Mouse (Mus musculus) Patski (cell line): ENCODE measurements around the gene Timm13. TPM values are rescaled to one million over a fixed set of nuclear protein-coding genes. Genes with fewer than 3 reads are reported as not detected.

ENCODE experiments used
- ATAC-seq: fragments of 100-300 bp; one replicate; pipeline ENCODE4 v1.8.0; 2021
- CTCF ChIA-PET: fragments of 350-600 bp; sonication (Branson Sonifier 250); formaldehyde crosslinking; loops from one replicate; lab custom pipeline; 2022; ENCODE audit warnings: inconsistent platforms; lab: Charles Lee
- POLR2A ChIA-PET: fragments of 350-600 bp; sonication (Branson Sonifier 250); formaldehyde crosslinking; loops from one replicate; lab custom pipeline; 2022; ENCODE audit warnings: antibody characterized with exemption, inconsistent platforms; lab: Charles Lee
- DNase-seq: peaks from one replicate; pipeline ENCODE4 v3.0.0-alpha.2; 2011; ENCODE audit warnings: low read depth, low spot score
- H3K27me3 ChIP-seq: fragments of 371-371 bp; one replicate; pipeline ENCODE4 v1.5.1; 2021
- CTCF ChIP-seq: fragments of 100-300 bp; IDR thresholded peaks from one replicate; pipeline ENCODE4 v1.5.1; 2021
- in situ Hi-C: fragments of 300-500 bp; cut with MboI; formaldehyde crosslinking; loops from 3 replicates; pipeline ENCODE4 v1.11.1; 2018; ENCODE audit warnings: low pct_unique_long_range_greater_than_20kb, mixed read lengths
- polyA plus RNA-seq: library from polyadenylated mRNA; unstranded; gene quantifications from one replicate; pipeline ENCODE4 v1.2.3, GENCODE M21; 2021

The Timm13 gene
- polyA plus RNA-seq, 1 experiment from 2014 or later, result 253 TPM

DNA sequence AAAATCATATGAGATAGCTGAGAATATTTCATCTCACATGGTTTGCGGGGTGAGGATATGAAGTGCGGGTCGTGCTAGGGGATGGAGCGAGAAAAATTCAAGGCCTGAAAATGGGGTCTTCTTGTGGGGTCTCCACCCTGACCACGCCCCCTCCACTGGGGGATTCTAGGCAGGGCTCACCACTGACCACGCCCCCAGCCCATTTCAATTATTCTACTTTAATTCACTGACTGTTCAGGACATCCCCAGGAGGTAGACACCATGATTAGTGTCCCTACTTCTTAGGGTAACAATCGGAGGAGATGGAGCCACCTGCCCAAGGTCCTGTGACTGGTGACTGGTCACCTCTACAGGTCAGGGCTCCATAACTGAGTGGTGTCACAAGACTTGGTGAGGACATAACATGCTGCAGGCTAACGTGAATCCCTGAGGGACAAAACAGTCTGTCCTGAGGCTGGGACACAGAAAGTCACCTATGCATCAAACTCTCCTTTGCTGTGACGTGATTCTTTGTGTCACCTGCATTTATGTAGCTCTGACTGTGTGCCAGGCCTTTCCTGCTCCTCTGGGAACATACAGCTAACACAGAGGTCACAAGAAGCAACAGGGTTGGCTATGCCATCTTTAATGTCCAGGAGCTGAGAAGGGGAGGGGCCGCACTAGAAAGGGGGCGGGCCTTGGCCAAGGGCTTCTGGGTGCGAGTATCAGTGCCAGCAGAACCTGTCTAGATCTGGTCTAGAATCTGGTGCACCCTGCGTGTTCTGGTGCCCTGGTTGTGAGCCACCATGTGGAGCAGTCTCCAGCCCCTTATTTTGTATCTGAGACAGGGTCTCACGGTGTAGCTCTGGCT lies 33.6 kb upstream of the Timm13 start:
- H3K27me3 ChIP-seq, result no peaks in the 10 kb centered on the region
- no peak for ATAC-seq
- no peak for TF ChIP-seq CTCF
- in situ Hi-C loops, result no loop called here
- ChIA-PET CTCF (interaction anchor here (0.8 to 1.8 kb wide), 8 partner anchors 9 to 57 kb away, joined by 3 to 7 read pairs (median 4); no protein-coding TSS in a partner anchor), POLR2A (interaction anchor here (1.3 to 7.8 kb wide), 3 partner anchors 10 to 26 kb away, joined by 4 to 55 read pairs (median 4); no protein-coding TSS in a partner anchor)
- no peak for DNase-seq

DNA sequence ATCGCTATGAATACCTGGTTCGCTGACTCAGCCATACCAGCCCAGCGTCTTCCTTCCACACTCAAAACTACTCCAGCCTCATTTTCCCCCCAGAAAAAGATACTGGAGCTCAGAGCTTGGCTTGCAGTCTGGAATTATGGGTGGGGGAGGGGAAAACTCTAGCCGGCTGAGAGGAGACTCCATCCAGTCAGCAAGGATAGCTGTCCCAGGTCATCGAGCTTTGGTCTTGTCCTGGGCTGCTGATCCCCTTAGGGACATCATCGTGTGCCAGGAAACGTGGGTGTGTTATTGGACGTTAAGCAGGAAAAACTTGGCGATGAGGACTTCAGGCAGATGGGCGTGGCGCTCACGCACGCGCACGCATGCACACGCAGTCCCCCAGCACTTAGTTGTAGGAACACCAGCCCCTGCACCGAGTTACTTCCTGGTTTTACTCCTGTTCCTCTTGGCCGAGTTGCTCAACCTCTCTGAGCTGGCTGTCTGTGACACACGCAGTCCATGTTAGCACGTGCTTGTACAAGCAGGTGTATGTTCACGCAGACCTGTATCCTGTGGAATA lies 32.7 kb upstream of the Timm13 start:
- in situ Hi-C loops, result no loop called here
- no peak for TF ChIP-seq CTCF
- ATAC-seq (no peak), DNase-seq (no peak)
- ChIA-PET CTCF (interaction anchor here (1.6 to 1.8 kb wide), 3 partner anchors 10 to 28 kb away, joined by 5 to 7 read pairs (median 7); no protein-coding TSS in a partner anchor), POLR2A (interaction anchor here (1.3 to 7.8 kb wide), 3 partner anchors 10 to 27 kb away, joined by 3 to 55 read pairs (median 4); no protein-coding TSS in a partner anchor)
- H3K27me3 ChIP-seq, result no peaks in the 10 kb centered on the region

DNA sequence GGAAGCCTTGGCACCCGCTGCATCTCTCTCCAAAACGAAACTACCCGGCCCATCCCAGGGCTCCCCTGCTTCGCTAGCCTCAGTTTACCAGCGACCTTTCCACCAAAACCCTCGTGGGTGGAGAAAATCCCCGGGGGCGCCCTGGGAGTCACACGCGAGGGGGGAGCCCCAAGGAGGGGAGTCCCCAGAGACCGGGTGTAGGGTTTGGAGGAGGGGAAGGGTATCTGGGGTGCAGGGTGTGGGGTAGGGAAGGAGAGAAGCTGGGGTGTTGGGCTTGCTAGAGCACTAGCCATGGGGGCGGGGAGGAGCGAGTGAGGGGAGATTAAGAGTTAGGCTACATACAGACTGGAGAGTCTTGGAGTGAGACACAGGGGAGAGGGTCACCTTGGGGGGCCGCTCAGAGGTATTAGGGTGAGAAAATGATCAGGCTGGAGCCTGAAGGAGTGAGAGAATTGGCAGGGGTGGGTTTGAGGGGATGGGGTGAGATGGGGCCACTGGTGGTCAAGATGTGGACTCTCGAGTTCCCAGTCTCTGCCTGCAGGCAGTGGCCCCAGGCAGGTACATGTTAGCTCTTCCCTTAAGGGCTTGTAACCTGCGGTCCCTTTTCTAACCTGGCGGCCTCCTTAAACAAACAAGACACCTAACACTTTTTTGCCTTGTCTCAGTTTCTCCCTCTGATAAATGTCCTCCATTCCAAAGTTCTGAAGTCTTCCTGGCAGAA lies 32.1 kb upstream of the Timm13 start:
- H3K27me3 ChIP-seq, result no peaks in the 10 kb centered on the region
- ATAC-seq (no peak), DNase-seq (no peak)
- ChIA-PET POLR2A (interaction anchor here (1.0 to 7.8 kb wide), 6 partner anchors 8 to 137 kb away, joined by 3 to 55 read pairs (median 4); partner anchors contain the start of gene Thop1), CTCF (interaction anchor here (1.0 to 8.6 kb wide), 4 partner anchors 23 to 60 kb away, joined by 4 to 130 read pairs (median 7); no protein-coding TSS in a partner anchor)
- in situ Hi-C loops, result no loop called here
- no peak for TF ChIP-seq CTCF

DNA sequence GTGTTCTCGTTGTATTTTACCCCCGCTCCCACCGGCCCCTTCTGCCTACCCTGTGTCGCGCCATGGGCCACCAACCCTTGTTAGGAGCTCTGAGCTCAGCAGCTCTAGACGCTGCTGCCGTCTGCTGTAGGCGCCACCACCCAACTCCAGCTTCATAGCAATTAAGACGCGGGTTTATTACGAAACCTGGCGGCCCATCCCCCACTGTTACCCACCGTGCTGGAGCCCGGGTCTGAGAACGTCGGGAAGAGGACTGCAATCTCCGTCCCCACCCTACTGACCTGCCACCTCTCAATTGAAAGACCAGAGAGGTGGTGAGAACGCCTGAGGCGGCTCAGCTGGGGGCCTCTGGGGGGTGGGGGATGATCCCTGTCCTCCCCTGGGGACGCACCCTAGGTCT lies 31.4 kb upstream of the Timm13 start:
- ATAC-seq (no peak), DNase-seq (no peak)
- no peaks in the 10 kb centered on the region for H3K27me3 ChIP-seq
- ChIA-PET POLR2A (interaction anchor here (1.0 to 7.8 kb wide), 5 partner anchors 8 to 138 kb away, joined by 3 to 55 read pairs (median 3); partner anchors contain the start of gene Thop1), CTCF (interaction anchor here (1.0 to 8.6 kb wide), 3 partner anchors 23 to 61 kb away, joined by 3 to 130 read pairs (median 4); no protein-coding TSS in a partner anchor)
- in situ Hi-C loops, result no loop called here
- no peak for TF ChIP-seq CTCF

DNA sequence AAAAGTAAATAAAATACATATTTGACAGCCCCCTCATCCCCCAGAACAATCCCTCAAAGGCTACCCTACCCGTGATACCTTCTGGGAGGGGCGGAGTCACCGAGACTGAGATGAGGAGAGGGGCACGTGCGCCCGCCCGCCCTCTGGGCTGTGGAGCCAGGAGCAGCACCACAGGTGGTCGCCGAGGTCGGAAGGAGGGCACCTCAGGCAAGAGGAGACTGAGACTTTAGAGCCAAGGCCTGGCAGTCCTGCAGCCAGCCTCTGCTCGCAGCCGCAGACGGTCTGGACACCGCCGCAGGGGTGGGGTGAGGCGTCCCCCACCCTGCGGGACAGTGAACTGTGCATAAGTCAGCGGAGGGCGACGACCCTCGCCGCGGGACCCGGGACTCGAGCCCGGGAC lies 30.9 kb upstream of the Timm13 start:
- TF ChIP-seq CTCF, result no peak
- ATAC-seq (no peak), DNase-seq (no peak)
- ChIA-PET CTCF (interaction anchor here (1.0 to 8.6 kb wide), 4 partner anchors 9 to 61 kb away, joined by 3 to 130 read pairs (median 9); no protein-coding TSS in a partner anchor), POLR2A (interaction anchor here (1.0 to 7.8 kb wide), 4 partner anchors 9 to 138 kb away, joined by 3 to 55 read pairs (median 4); partner anchors contain the start of gene Thop1)
- in situ Hi-C loops, result no loop called here
- H3K27me3 ChIP-seq, result no peaks in the 10 kb centered on the region

DNA sequence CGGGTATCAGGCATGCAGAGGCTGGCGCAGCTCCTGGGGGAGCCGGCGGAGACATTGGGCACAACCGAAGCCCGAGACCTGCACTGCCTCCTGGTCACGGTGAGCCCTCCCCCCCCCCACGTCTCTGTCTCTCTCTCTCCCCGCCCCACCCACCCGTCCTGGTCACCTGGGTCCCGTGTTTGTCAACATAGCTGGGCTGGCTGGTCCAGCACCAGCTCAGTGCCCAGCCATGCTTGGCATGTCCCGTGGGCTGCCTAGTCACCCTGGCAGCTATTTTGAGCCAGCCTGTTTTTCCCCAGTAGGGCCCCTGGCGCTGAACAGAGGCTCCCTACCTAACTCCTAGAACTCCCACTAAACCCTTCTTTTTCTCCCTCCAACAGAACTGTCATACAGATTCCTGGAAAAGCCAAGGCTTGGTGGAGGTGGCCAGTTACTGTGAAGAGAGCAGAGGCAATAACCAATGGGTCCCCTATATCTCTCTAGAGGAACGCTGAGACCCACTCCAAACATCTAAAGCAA lies 30.4 kb upstream of the Timm13 start:
- DNase-seq (no peak), ATAC-seq (no peak)
- no peaks in the 10 kb centered on the region for H3K27me3 ChIP-seq
- TF ChIP-seq CTCF, result no peak
- ChIA-PET CTCF (interaction anchor here (1.2 to 8.6 kb wide), 4 partner anchors 9 to 62 kb away, joined by 3 to 130 read pairs (median 8); no protein-coding TSS in a partner anchor), POLR2A (interaction anchor here (1.5 to 7.8 kb wide), 4 partner anchors 19 to 63 kb away, joined by 6 to 55 read pairs (median 22); no protein-coding TSS in a partner anchor)
- in situ Hi-C loops, result no loop called here

DNA sequence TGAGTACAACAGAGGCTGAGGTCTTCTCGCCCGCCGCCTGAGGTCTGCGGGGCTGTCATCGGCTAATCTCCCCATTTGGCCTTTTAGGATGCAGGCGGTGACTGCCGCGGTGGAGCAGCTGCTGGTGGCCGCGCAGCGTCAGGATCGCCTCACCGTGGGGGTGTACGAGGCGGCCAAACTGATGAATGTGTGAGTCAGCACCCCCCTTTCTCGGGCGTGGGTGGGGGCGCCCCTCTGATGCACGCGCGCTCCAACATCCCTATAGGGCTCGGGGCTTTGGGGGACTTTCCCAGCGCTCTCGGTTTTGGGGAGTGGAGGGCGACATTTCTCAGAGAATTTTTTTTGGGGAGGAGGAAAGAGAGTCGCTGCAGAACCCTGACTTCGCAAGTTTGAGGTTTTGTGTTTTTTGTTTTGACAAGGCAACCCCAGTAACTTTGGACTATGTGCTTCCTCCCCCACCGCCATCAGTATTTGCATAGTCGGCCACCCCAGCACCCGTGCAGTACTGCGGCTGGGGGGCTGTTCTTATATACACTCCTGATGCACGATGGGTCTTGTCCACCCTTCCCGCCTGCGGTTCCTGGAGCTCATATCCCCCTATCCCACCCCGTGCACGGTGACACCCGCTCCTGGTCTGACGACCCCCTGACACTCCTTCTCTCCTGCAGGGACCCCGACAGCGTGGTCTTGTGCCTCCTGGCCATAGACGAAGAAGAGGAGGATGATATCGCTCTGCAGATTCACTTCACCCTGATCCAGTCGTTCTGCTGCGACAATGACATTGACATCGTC lies 29.8 kb upstream of the Timm13 start:
- POLR2A ChIA-PET, result interaction anchor here (0.9 to 7.8 kb wide), 8 partner anchors 9 to 64 kb away, joined by 3 to 55 read pairs (median 6); no protein-coding TSS in a partner anchor
- in situ Hi-C loops, result no loop called here
- no peak for ATAC-seq
- H3K27me3 ChIP-seq, result no peaks in the 10 kb centered on the region
- no peak for TF ChIP-seq CTCF
- no peak for DNase-seq
- CTCF ChIA-PET, result interaction anchor here (1.0 to 8.6 kb wide), 8 partner anchors 10 to 62 kb away, joined by 3 to 130 read pairs (median 8); no protein-coding TSS in a partner anchor

DNA sequence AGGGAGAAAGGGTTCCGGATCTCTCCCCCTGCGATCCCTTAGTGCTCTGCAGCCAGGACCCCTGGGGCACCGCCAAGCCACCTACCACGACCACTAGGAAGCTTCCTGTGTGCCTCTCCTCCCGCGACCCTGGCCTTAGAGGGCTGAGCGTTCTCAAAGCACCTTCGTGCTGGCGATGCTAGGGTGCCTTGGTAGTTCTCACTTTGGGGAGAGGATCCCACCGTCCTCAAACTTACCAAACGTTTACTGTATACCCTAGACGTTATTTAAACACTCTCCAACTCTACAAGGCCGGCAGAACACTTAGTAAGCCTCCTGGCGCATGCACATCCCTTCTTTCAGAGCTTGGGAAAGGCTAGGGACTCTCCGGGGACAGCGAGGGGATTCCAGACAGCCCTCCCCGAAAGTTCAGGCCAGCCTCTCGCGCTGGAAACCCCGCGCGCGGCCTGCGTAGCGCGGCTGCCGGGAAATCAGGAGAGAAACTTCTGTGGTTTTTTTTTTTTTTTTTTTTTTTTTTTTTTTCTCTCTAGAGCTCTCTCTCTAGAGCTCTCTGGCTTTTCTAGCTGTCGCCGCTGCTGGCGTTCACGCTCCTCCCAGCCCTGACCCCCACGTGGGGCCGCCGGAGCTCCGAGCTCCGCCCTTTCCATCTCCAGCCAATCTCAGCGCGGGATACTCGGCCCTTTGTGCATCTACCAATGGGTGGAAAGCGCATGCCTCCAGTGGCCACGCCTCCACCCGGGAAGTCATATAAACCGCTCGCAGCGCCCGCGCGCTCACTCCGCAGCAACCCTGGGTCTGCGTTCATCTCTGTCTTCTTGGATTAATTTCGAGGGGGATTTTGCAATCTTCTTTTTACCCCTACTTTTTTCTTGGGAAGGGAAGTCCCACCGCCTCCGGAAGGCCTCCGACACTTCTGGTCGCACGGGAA lies 28.8 kb upstream of the Timm13 start, which contains the start of gene Gadd45b:
Gadd45b (plus strand) TSS at position 775 of the 928 bp plus-strand sequence.
- ChIA-PET POLR2A (interaction anchor here (0.7 to 7.8 kb wide), 10 partner anchors 10 to 65 kb away, joined by 3 to 55 read pairs (median 6); no protein-coding TSS in a partner anchor), CTCF (interaction anchor here (0.6 to 8.6 kb wide), 14 partner anchors 8 to 63 kb away, joined by 3 to 130 read pairs (median 6); no protein-coding TSS in a partner anchor)
- H3K27me3 ChIP-seq, result no peaks in the 10 kb centered on the region
- in situ Hi-C loops, result loop anchor here (5.0 to 10.0 kb wide), 2 partner anchors 63 to 245 kb away; partner anchors contain the start of gene Eef2
- DNase-seq (peak; percentile 94), ATAC-seq (peak; percentile 57)
- no peak for TF ChIP-seq CTCF
